Mouse (Mus musculus): ENCODE measurements around the gene Endod1. TPM values are rescaled to one million over a fixed set of nuclear protein-coding genes. Genes with fewer than 3 reads are reported as not detected.
A peak's percentile ranks its signal among the peaks of the same experiment; 100 is the strongest.
"Not testable (repeated sequence)": the region's sequence is repeated elsewhere in the genome, so short reads cannot be mapped to it uniquely, and the experiment has no call there.

The Endod1 gene
- total RNA-seq, 2 experiments from 2014 or later = 2.5 to 3.4 TPM

- peak; percentile 79 for DNase-seq (ENCODE audit: low spot score)
Measured at GRCm38 (mm10) chr9:14380386-14381285, 671 bp downstream of the Endod1 start.

- DNase-seq (ENCODE audit: low spot score) = no peak
Measured at GRCm38 (mm10) chr9:14379769-14380385, 1.4 kb downstream of the Endod1 start.

GRCm38 (mm10) chr9:14378151-14378550 is 3.2 kb downstream of the Endod1 start:
- no peak for DNase-seq (ENCODE audit: low spot score)

GRCm38 (mm10) chr9:14376149-14376548 is 5.2 kb downstream of the Endod1 start:
- no peak for DNase-seq (ENCODE audit: low spot score)

GRCm38 (mm10) chr9:14372440-14372839 is 8.9 kb downstream of the Endod1 start:
- DNase-seq (ENCODE audit: low spot score) = no peak

GRCm38 (mm10) chr9:14369271-14369670 is 12.0 kb downstream of the Endod1 start:
- DNase-seq (ENCODE audit: low spot score) = no peak

GRCm38 (mm10) chr9:14367850-14368249 is 13.5 kb downstream of the Endod1 start:
- no peak for DNase-seq (ENCODE audit: low spot score)

GRCm38 (mm10) chr9:14365481-14366125 is 15.7 kb downstream of the Endod1 start:
- DNase-seq (ENCODE audit: low spot score) = peak; percentile 15

GRCm38 (mm10) chr9:14364719-14365118 is 16.6 kb downstream of the Endod1 start:
- DNase-seq (ENCODE audit: low spot score) = no peak

GRCm38 (mm10) chr9:14363540-14363939 is 17.8 kb downstream of the Endod1 start:
- no peak for DNase-seq (ENCODE audit: low spot score)

GRCm38 (mm10) chr9:14362068-14362768 is 19.1 kb downstream of the Endod1 start:
- no peak for DNase-seq (ENCODE audit: low spot score)

- no peak for DNase-seq (ENCODE audit: low spot score)
Measured at GRCm38 (mm10) chr9:14357033-14357432, 24.3 kb downstream of the Endod1 start.

GRCm38 (mm10) chr9:14354852-14355251 is 26.5 kb downstream of the Endod1 start:
- no peak for DNase-seq (ENCODE audit: low spot score)

- no peak for DNase-seq (ENCODE audit: low spot score)
Measured at GRCm38 (mm10) chr9:14352337-14352736, 29.0 kb downstream of the Endod1 start.

GRCm38 (mm10) chr9:14350787-14351186 is 30.5 kb downstream of the Endod1 start:
- no peak for DNase-seq (ENCODE audit: low spot score)

- DNase-seq (ENCODE audit: low spot score) = no peak
Measured at GRCm38 (mm10) chr9:14349380-14349779, 31.9 kb downstream of the Endod1 start.

- no peak for DNase-seq (ENCODE audit: low spot score)
Measured at GRCm38 (mm10) chr9:14348416-14348815, 32.9 kb downstream of the Endod1 start.

GRCm38 (mm10) chr9:14345866-14346265 is 35.4 kb downstream of the Endod1 start:
- not testable (repeated sequence) for DNase-seq (ENCODE audit: low spot score)

GRCm38 (mm10) chr9:14342041-14342668 is 39.2 kb downstream of the Endod1 start:
- peak; percentile 69 for DNase-seq (ENCODE audit: low spot score)

- no peak for DNase-seq (ENCODE audit: low spot score)
Measured at GRCm38 (mm10) chr9:14338701-14339100, 42.6 kb downstream of the Endod1 start.

GRCm38 (mm10) chr9:14336901-14337300 is 44.4 kb downstream of the Endod1 start:
- no peak for DNase-seq (ENCODE audit: low spot score)

Measured in gastrocnemius, adult 18-20 months (tissue).